Mouse (Mus musculus) cerebral cortex, adult 2 months (tissue): ENCODE measurements around the gene Ncl.

ENCODE experiments used
- WGBS: fragments of 180-500 bp; shearing (Covaris S2); methylation state at CpG from one replicate; pipeline ENCODE4 v1.1.7; 2018; 5-methylcytosine and 5-hydroxymethylcytosine counted together

The Ncl gene

DNA sequence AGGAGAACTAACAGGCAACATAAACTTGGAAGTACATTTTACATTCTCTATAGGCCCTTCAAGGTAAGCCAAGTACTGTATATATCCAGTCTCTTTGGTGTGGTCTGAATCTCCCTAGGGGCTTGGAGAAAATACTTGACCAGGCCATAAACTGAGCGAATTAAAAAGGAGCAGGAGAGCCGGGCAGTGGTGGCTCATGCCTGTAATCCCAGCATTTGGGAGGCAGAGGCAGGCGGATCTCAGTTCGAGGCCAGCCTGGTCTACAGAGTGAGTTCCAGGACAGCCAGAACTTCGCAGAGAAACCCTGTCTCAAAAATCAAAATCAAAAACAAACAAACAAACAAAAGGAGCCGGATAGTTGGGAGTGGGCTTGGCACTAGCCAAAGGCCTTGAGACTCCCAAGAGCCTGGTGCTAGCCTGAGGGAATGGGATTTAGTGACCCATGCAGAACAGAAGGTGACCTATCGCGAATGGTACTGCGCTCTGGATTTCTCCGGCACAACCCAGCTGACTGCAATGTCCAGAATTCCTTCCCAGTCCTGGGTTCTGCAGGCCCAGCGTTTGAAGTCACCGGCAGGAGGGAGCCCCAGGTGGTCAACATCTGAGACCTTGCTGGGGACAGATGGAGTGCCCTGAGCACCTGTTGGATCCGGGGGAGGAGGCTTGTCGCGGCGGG lies 46.0 kb downstream of the Ncl start:
- 60% methylated on average over 16 of the region's 16 CpGs for whole genome bisulfite sequencing

DNA sequence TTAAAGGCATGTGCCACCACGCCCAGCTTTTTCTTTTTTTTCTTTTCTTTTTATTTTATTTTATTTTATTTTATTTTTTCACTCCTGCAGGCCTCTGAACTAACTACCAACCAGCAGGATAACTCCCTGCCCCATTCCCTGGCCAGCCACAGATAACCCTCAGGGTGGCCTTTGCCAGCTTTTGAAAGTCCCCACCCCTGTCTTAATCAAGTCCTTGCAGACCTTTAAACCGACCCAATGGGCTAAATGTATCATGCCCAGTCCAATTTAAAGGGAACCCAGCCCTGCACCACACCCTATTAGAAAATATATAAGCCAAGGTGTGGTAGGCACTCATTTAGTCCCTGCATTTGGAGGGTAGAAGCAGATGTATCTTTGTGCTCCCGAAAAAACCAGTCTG lies 46.9 kb downstream of the Ncl start:
- WGBS: 92% methylated on average over 3 of the region's 3 CpGs

DNA sequence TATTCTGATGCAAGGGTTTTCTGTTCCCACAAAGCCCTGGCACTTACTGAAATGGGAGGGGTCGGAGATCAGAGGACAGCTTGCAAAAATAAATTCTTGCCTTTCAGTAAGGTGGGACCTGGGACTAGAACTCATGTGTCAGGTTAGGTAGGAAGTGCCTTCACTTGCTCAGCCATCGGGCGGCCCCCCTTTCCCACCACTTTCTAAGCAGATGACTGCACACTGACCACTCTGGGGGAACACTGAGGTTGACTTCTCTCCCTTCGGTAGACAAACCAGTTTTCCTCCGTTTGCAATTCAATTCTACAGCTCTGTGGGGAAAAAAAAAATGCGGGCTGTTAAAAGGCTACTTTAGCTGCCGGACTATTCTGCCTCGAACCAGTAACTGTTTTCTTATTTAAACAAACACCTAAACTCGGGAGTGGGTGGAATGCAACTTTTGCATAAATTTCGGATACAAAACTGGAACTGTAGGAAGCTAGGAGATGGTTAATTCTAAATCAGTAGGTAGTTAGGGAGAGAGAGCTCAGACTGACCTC lies 47.7 kb downstream of the Ncl start:
- 70% methylated on average over 10 of the region's 10 CpGs for WGBS

DNA sequence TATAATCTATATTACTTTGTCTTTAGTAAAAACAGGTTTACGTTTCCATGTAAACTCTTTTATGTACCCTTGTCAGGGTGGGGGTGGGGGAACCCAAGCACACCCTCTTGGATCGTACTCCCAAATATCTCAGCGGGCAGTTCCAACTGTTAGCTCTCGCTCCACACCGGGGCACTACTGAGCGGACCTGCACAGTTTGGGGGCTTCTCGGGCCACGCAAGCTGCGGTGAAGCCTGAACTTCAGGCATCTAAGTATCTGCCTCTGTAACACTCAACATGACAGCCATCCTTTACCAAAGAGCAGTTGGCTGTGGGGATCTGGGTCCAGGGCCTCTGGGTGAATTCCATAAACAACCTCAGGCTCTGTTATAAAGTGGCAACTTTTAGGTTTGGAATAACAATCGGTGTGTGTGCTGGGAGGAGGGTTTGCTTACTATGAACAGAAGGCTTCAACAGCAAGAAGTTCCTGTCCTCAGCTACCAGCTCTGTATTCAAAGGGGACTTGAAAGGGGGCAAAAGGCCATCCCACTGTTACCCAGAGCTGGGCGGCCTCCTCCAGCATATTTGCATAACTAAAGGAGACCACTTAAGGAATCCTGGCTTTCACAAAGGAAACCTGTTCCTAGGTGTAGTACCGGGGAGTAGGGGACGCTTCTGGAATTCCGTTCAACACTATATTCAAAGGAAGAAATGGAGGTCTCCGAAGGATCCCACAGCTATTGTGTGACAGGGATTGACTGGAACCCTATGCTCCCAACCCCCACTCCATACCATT lies 48.5 kb downstream of the Ncl start:
- WGBS: 69% methylated on average over 15 of the region's 15 CpGs

DNA sequence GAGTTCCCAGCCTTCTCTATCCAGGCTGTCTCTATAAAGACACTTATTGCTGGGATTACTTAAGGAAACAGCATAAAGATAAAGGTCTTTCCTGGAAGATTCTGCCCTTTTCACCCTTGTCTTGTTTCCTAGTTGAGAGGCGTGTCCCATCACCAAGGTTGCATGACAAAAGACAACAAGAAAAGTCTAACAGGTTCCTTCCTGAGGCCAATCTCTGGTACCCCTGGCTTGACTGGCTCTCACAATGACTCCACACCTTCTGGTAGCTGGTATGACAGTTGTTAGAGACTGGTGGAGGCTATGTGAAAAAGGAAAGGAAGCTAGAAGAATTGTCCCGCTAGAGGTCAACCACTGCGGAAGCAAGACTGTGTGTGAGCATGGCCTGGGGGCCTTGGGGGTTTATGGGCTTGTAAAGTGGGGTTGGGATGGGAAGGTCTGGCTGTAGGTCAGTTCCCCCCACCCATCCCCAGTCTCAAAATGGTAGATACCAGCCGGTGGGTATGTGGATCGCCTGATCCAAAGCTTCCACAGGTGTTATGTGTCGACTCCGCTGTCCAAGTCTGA lies 49.8 kb downstream of the Ncl start:
- 96% methylated on average over 7 of the region's 7 CpGs for WGBS

DNA sequence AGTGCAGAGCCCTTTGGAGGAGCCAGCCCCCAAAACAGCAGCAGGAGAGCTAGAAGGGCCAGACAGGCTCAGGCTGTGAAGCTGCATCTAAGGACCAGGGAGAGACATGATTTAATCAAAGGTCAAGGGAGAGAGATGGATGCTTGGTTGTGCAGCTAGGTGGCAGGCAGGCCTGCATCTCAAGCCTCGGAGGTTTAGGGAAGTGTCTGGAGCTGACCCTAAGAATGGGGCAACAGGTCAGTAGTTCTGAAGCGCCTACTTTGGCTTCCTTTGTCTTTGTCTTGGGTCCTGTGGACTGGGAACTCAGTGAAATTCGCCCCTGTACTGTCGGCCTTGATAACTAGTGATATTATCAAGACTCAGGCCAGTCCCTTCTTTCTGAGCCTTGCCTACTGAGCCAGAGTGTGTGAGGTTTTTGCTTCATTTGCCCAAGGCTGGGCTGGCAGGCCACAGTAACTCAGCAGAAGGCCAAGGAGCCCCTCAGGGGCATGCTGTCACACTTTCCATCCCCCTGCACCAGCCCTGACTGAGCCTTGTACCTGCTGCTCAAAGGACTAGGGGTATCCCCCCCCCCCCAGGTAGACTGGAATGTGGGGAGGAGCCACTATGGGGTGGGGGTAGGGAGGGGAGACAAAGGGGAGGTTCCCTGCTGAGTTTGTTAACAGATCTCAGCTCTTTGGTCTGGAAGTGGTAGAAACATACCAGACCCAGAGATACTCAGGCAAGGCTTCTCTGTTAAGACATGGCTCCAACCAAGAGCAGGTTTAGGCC lies 51.1 kb downstream of the Ncl start:
- WGBS: 86% methylated on average over 4 of the region's 4 CpGs

DNA sequence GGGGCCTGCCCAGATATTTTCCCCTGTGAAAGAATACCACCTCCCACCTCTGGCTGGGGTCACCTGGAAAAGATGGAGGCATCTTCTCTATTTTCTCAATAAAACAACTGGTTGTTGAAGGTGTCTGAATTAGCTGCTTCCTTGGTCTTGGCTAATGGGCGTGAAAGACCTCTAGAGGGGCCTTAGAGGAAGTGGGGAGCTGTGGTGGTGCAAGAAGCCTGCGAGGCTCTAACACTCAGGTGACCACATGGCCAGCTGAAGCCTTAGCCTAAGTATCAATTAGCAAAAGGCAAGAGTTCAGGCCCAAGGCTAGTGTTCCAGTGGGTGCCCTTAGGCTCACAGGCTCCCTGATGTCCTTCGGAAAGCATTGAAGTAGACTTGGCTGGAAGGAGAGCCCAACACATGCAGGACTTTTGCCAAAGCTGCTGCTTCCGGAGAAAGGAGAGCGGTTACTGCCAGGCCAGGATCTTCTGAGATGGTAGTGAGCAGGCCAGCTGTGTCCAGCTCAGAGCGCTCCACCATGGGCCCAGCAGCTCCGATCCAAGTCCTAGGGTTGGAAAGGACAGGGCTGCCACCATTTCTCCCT lies 51.9 kb downstream of the Ncl start:
- 80% methylated on average over 7 of the region's 7 CpGs for WGBS

DNA sequence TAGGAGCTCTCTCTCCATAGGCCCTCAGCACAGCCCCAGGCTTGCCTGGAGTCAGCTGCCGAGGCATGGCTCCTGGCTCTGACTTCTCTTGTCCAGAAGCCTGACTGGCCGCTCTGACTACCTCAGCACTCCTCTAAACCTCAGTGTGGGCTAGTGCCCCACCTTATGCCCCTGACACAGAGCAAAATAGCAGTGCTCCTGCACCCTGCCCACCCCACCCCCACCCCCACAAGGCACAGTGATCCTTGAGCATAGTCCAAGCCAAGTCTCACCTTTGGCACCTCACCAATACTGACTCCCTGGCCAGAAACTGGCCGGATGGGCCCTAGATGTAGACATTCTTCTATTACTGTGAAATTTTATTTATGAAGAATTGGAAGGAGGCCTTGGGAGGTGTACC lies 52.5 kb downstream of the Ncl start:
- WGBS: 89% methylated on average over 3 of the region's 3 CpGs

DNA sequence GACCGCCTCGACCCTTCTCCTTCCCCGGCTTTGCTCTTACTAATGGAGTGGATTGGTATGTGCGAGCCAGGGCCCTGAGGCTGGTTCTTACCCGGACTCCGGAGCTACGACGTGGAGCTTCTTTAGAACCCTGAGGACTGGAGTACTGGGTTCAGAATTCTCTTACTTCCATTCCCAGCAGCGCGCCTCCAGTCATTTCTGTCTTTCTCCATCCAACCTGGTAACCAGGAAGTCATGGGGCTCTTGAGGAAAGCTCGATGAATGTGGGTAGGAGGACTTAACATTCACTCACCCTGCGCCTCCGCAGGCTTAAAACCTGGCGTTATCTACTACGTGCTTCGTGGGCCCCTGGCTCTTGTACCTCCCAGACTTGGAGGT lies 55.3 kb downstream of the Ncl start:
- 9% methylated on average over 16 of the region's 16 CpGs for WGBS

DNA sequence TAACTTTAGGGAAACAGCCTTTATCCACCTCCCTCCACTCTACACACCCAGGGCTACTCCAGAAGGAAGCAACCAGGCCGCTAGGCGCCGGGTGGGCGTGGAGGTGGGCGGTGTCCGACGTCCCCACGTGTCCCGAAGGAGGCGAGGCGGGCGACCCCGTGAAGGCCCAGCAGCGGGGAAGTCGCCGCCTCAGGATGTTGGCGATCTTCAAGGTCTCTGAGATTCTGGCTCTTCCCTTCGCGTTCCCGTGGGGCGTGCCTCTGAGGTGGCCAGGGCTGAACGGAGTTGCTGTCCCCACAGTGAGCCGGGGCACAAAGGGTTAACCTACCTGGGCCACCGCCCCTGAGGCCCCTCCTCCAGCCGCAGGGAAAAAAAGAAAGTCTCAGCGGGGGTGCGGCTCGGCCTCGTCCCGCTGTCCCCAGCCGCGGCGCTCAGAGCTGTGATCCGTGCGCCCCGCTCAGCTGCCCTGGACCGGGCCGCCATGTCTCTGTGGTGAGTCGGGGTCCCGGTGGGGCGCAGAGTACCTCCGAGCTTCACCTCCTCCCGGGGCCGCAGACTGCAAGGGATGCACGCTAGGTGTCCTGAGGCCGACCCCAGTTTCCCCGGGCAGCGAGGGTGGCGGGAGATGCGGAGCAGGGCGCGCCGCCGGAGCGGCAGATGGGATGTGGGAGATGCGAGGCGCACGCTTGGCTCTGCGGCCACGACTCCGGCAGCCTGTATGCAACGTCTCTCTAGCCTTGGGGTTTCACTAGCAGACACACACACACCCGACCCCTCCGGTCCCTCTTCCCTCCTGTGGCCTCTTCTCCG lies 55.9 kb downstream of the Ncl start:
- under 1% methylated on average over 64 of the region's 65 CpGs for WGBS

DNA sequence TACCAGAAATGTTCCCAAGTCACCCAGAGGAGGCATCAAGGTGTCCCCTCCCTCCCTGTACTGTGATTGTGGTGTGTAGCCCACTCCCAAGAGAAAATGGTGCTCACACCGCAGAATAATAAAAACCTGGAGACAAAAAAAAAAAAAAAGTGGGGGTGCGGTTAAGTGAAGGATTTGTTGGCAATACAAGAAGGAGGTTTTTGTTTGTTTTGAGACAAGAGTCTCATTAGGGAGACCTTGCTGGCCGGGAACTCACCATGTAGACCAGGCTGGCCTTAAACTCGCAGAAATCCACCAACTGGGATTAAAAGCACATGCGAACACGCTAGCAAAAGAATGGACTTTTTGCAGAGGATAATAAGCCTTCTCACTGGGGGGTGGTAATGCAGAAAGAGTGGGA lies 56.7 kb downstream of the Ncl start, which contains the start of gene B3gnt7:
TSS of gene B3gnt7 (plus strand) at position 301 of the 400 bp plus-strand sequence.
- 66% methylated on average over 6 of the region's 6 CpGs for WGBS

DNA sequence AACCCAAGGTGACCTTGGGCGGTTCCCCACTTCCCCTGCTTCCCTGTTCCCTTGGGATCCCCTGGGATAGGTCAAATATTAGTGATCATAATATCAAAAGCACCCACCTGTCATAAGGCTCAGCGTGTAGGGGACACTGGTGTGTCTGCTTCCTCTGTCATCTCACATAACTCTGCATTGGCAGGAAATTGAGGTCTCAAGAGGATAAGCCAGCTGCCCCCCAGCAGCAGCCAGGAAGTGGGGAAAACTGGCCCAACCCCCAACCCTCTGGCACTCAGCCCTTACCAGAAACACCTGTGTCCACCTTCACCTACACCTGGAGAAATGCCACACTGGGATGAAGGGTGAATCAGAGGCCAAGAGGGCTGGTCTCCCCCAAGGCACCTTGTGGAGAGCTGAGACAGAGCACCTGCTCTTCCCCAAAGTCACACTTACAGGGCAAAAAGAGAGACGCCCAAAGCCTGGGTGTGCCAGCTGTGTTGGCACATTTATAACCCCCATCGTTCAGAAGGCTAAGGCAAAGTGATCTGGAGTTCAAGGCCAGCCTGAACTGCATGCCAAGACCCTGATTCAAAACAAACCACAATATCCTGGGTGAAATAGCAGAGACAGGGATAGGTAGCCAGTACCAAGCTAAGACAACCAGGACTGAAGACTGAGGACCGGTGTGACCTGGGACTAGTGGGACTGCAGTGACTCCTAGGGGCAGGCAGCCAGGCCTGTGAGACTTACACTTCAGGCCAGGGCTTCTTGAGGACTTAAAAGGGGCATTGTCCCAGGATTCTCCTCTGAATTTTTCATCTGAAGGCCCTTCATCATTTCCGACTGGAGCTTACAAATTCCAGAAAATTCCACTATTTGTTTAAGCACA lies 57.7 kb downstream of the Ncl start:
- WGBS: 64% methylated on average over 6 of the region's 6 CpGs

DNA sequence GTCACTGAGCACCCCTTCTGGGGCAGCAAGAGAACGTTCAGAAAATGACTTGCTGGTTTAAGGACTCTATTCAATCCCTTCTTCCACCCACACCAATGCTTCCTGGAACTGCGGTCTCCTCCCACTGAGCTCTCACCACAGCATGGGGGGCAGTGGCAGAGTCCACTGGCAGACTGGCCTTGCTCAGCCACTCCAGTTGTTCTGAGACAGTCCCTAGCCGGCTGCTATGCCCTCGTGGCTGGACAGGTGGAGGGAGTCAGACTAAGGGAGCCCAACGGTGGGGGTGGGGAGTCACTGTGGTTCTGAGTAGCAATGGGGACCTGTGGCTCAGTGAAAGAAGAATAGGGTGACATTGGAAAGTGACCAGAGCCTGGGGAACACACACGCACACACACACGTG lies 58.5 kb downstream of the Ncl start:
- 61% methylated on average over 7 of the region's 7 CpGs for WGBS

DNA sequence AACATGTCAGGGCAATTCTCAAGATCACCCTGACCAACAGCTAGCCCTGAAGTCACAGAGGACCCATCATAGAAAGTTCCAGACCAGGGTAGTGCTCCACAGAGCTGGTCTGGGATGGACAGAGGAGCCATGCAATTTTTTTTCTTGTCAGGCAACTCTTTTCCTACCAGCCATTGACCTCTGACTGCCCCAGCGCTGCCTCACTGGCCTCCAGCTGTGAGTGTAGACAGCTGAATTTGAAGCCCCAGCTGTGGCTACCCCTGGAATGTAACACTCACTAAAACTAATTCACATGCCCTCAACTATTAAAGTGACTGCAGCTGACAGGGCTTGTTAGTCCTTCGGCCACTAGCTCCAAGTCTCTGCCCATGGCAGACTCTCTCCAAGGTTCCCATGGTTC lies 59.1 kb downstream of the Ncl start:
- 76% methylated on average over 2 of the region's 2 CpGs for WGBS
